Mouse (Mus musculus) lung, postnatal 0 days (tissue): ENCODE measurements around the gene Morn4. TPM values are rescaled to one million over a fixed set of nuclear protein-coding genes. Genes with fewer than 3 reads are reported as not detected.

Experiments used
- ATAC-seq: fragments of 200-750 bp; cut with Nextera tagmentation; 2 replicates; pipeline ENCODE4 v1.8.0; 2017; ENCODE audit warnings: moderate library complexity
- DNase-seq: peaks from one replicate; pipeline ENCODE4 v3.0.0-alpha.2; 2016; ENCODE audit warnings: low spot score
- H3K27ac ChIP-seq: fragments of 300-500 bp; sonication (generic); 2 replicates; pipeline ENCODE4 v1.5.1; 2014; ENCODE audit warnings: antibody characterized with exemption, mild to moderate bottlenecking, low read length, mixed read lengths
- H3K27me3 ChIP-seq: fragments of 300-500 bp; sonication (generic); replicated peaks from 2 replicates; pipeline ENCODE4 v1.6.1; 2014; ENCODE audit warnings: low read length, mixed read lengths; ENCODE audit not compliant: insufficient read depth
- H3K36me3 ChIP-seq: fragments of 300-500 bp; sonication (generic); 2 replicates; pipeline ENCODE4 v1.6.1; 2014; ENCODE audit warnings: low read length, mixed read lengths; ENCODE audit not compliant: insufficient read depth
- H3K4me1 ChIP-seq: fragments of 300-500 bp; sonication (generic); 2 replicates; pipeline ENCODE4 v1.6.1; 2014; ENCODE audit warnings: antibody characterized with exemption, low read depth, low read length, mixed read lengths; ENCODE audit not compliant: insufficient read depth
- H3K4me2 ChIP-seq: fragments of 300-500 bp; sonication (generic); replicated peaks from 2 replicates; pipeline ENCODE4 v1.6.1; 2014; ENCODE audit warnings: low read depth, mild to moderate bottlenecking, low read length, moderate library complexity, mixed read lengths
- H3K4me3 ChIP-seq: fragments of 300-500 bp; sonication (generic); 2 replicates; pipeline ENCODE4 v1.5.1; 2014; ENCODE audit warnings: low read depth, low read length
- H3K9ac ChIP-seq: fragments of 300-500 bp; sonication (generic); replicated peaks from 2 replicates; pipeline ENCODE4 v1.6.1; 2014; ENCODE audit warnings: low read depth, mild to moderate bottlenecking
- H3K9me3 ChIP-seq: fragments of 300-500 bp; sonication (generic); 2 replicates; pipeline ENCODE4 v1.6.1; 2016; ENCODE audit warnings: low read length, mixed read lengths
- CTCF ChIP-seq: IDR thresholded peaks from 2 replicates; pipeline ENCODE4 v1.5.1; 2016; ENCODE audit warnings: antibody characterized with exemption, mild to moderate bottlenecking
- EP300 ChIP-seq: IDR thresholded peaks from 2 replicates; pipeline ENCODE4 v1.6.1; 2016; ENCODE audit warnings: antibody characterized with exemption, mild to moderate bottlenecking, control low read depth
- WGBS: fragments of 180-500 bp; shearing (Covaris S2); extraction: QIAGEN DNeasy Blood & Tissue Kit; methylation state at CpG from one replicate; pipeline ENCODE4 v1.1.7; 2014; 5-methylcytosine and 5-hydroxymethylcytosine counted together
- polyA plus RNA-seq: library from polyadenylated mRNA; unstranded; fragments of >200 nt; fragmentation: Nextera tagmentation; extraction: Ambion mirVana; gene quantifications from 2 replicates; pipeline ENCODE4 v1.2.1, GENCODE M21; 2015

The Morn4 gene
- polyA plus RNA-seq, 1 experiment from 2014 or later = 5.8 TPM

DNA sequence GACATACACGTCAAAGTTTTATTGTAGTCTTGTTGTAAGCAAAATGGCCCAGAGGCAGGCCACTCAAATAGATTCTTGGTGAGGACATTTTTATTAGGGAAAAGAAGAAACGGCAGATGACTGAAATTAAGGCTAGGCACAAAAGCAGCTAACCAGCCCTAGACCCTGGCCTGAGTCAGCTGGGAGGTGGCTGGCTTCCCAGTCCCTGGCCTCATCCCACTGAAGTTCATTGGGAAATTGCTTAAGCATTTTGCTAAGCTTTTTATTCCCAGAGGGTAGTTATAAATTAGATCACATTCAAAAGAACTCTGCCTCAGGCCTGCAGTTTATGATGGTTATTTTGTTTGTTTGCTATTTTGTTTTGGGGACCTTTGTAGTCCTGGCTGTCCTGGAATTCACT is 30.3 kb downstream of the Morn4 start:
- Histone ChIP-seq H3K27ac (no peak overlapping the region), H3K9me3 (no peaks in the 10 kb centered on the region), H3K36me3 (no peaks in the 10 kb centered on the region), H3K9ac (no peak overlapping the region), H3K4me3 (no peak overlapping the region), H3K27me3 (no peaks in the 10 kb centered on the region), H3K4me2 (no peak overlapping the region), H3K4me1 (no peaks in the 10 kb centered on the region)
- ATAC-seq = no peak
- 85% methylated on average over 2 of the region's 2 CpGs for WGBS
- DNase-seq = no peak
- TF ChIP-seq CTCF = no peak
- TF ChIP-seq EP300 = no peak

GRCm38 (mm10) chr19:42054255-42054654 is 31.9 kb downstream of the Morn4 start:
- no peaks in the 10 kb centered on the region for H3K27me3 ChIP-seq
- H3K4me3 ChIP-seq = no peak overlapping the region
- H3K4me1 ChIP-seq = no peaks in the 10 kb centered on the region
- ATAC-seq (peak; percentile 83), DNase-seq (peak; percentile 54)
- no peaks in the 10 kb centered on the region for H3K9me3 ChIP-seq
- no peak; the same call in 1 of the 2 replicates for TF ChIP-seq EP300
- no peak for TF ChIP-seq CTCF
- no peak overlapping the region for H3K27ac ChIP-seq
- 42% methylated on average over 6 of the region's 6 CpGs for WGBS
- no peak overlapping the region for H3K9ac ChIP-seq
- no peaks in the 10 kb centered on the region for H3K36me3 ChIP-seq
- no peak overlapping the region for H3K4me2 ChIP-seq

- 80% methylated on average over 4 of the region's 4 CpGs for WGBS
- DNase-seq = no peak
- no peaks in the 10 kb centered on the region for H3K36me3 ChIP-seq
- H3K4me2 ChIP-seq = no peak within 1 kb of the TSS
- no peak for ATAC-seq
- H3K4me3 ChIP-seq = no peak within 1 kb of the TSS
- no peak within 1 kb of the TSS for H3K9ac ChIP-seq
- no peak within 1 kb of the TSS for H3K27ac ChIP-seq
- no peaks in the 10 kb centered on the region for H3K4me1 ChIP-seq
- no peaks in the 10 kb centered on the region for H3K27me3 ChIP-seq
- no peaks in the 10 kb centered on the region for H3K9me3 ChIP-seq
- TF ChIP-seq EP300 (no peak), CTCF (no peak)
These were observed 34.2 kb downstream of the Morn4 start, which contains the start of gene 4933411K16Rik for GRCm38 (mm10) chr19:42051948-42052347. 4933411K16Rik (plus strand) TSS chr19:42052248.

- H3K9me3 ChIP-seq = no peaks in the 10 kb centered on the region
- H3K9ac ChIP-seq = no peak overlapping the region
- no peaks in the 10 kb centered on the region for H3K36me3 ChIP-seq
- H3K4me2 ChIP-seq = no peak overlapping the region
- H3K4me1 ChIP-seq = 0 out of 2 replicates have a peak, but pooled peaks cover 2% of the 10 kb centered on the region
- no peaks in the 10 kb centered on the region for H3K27me3 ChIP-seq
- WGBS = 86% methylated on average over 3 of the region's 3 CpGs
- DNase-seq (no peak), ATAC-seq (no peak)
- no peak overlapping the region for H3K4me3 ChIP-seq
- no peak for TF ChIP-seq EP300
- TF ChIP-seq CTCF = no peak
- H3K27ac ChIP-seq = no peak overlapping the region
These were observed 34.8 kb downstream of the Morn4 start for GRCm38 (mm10) chr19:42051351-42051750.

GRCm38 (mm10) chr19:42050251-42050650 is 35.9 kb downstream of the Morn4 start:
- H3K4me3 ChIP-seq = no peak overlapping the region
- DNase-seq (no peak), ATAC-seq (no peak)
- no peaks in the 10 kb centered on the region for H3K9me3 ChIP-seq
- H3K36me3 ChIP-seq = no peaks in the 10 kb centered on the region
- H3K9ac ChIP-seq = no peak overlapping the region
- H3K4me1 ChIP-seq = peaks cover 9% of the 10 kb centered on the region; the same call in 1 of the 2 replicates
- WGBS = 76% methylated on average over 1 of the region's 1 CpGs
- H3K27me3 ChIP-seq = no peaks in the 10 kb centered on the region
- no peak overlapping the region for H3K27ac ChIP-seq
- TF ChIP-seq EP300 (no peak), CTCF (no peak)
- no peak overlapping the region for H3K4me2 ChIP-seq

DNA sequence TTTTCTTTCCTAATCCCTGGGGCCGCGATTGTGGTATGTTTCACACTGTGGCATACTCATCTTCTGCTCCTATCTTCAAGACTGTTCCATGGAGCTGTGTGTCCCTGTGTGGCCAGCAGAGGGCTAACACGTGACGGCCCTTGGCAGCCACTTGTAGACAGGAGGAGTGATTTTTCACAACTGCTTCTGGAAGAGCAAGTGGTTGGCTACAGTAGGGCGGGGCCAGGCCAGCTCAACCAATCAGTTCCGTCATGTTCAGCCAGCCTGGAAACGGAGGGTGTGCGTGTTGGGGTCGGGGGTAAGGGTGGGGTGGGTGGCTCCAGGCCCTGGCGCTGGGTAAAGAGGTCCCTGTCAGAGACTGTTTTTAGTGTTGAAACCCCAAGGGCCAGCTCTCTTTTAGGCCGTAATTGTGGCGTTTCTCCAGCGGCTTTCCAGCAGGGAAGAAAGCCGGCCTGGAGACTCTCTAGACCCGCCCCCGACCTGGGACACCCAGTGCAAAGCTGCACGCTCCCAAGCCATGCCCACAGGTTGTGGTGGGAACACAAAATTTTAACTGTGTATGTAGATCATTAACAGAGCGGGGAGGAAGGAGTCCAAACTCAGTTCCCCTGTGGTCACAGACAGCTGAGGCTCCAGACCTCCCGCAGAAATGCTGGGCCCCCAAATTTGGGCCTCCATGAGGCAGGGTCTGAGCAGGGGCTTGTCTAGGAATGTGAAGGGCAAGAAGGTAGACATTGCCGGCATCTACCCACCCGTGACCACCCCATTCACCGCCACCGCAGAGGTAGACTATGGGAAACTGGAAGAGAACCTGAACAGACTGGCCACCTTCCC is 40.7 kb downstream of the Morn4 start, which contains the start of gene Hoga1:
Gene Hoga1, plus strand, starts transcription at position 342 of the 834 bp plus-strand sequence.
- Histone ChIP-seq H3K27me3 (no peaks in the 10 kb centered on the region), H3K9me3 (no peaks in the 10 kb centered on the region), H3K27ac (0 out of 2 replicates have a peak within 1 kb of the TSS, but pooled peaks have one; percentile 21), H3K36me3 (no peaks in the 10 kb centered on the region), H3K9ac (no peak within 1 kb of the TSS), H3K4me3 (peak within 1 kb of the TSS; percentile 30), H3K4me1 (peaks cover 9% of the 10 kb centered on the region; the same call in 1 of the 2 replicates), H3K4me2 (peak within 1 kb of the TSS; percentile 59)
- DNase-seq (peak; percentile 97), ATAC-seq (peak; percentile 98)
- no peak for TF ChIP-seq EP300
- TF ChIP-seq CTCF = peak; percentile 95
- WGBS = 21% methylated on average over 23 of the region's 23 CpGs
